Mouse (Mus musculus): ENCODE data around the gene Hs2st1.

GRCm38 (mm10) chr3:144432143-144432577 lies 137.8 kb downstream of the Hs2st1 start:
- TF ChIP-seq GATA1 (IDR thresholded peaks at IDR 0.05; ENCODE audit: borderline replicate concordance, low read length) (no peak), FLI1 (IDR thresholded peaks at IDR 0.05; ENCODE audit: low read length) (no peak)
